Mouse (Mus musculus) heart, embryonic 14.5 days (tissue): Measurements from ENCODE around the gene Clec10a. TPM values are rescaled to one million over a fixed set of nuclear protein-coding genes. Genes with fewer than 3 reads are reported as not detected.

Source experiments
- ATAC-seq: fragments of 200-750 bp; cut with Nextera tagmentation; 2 replicates; pipeline ENCODE4 v1.8.0; 2017; ENCODE audit warnings: low read depth, moderate TSS enrichment; ENCODE audit not compliant: insufficient number of reproducible peaks, insufficient read depth, low FRiP score
- H3K27ac ChIP-seq, 2 experiments: fragments of 200-500 bp in 1 of 2; fragments of 300-500 bp in 1 of 2; sonication (generic) in 1 of 2; replicated peaks in 1 of 2; 2 replicates each; pipeline ENCODE4 v1.5.1; 2012 to 2014; ENCODE audit warnings: low read depth in 2 of 2, low read length in 2 of 2, control low read depth in 1 of 2, mild to moderate bottlenecking in 1 of 2, mixed read lengths in 1 of 2; ENCODE audit not compliant: control insufficient read depth in 1 of 2, insufficient read depth in 1 of 2
- H3K27me3 ChIP-seq: fragments of 300-500 bp; sonication (generic); 2 replicates; pipeline ENCODE4 v1.6.1; 2014; ENCODE audit warnings: mild to moderate bottlenecking, low read length, control low read depth; ENCODE audit not compliant: control insufficient read depth, insufficient read depth
- H3K36me3 ChIP-seq: fragments of 300-500 bp; sonication (generic); 2 replicates; pipeline ENCODE4 v1.6.1; 2014; ENCODE audit warnings: mild to moderate bottlenecking, control low read depth, low read length, mixed read lengths; ENCODE audit not compliant: control insufficient read depth, insufficient read depth
- H3K4me1 ChIP-seq, 2 experiments: fragments of 200-500 bp in 1 of 2; fragments of 300-500 bp in 1 of 2; sonication (generic) in 1 of 2; 2 replicates each; pipeline ENCODE4 v1.6.1; 2012 to 2014; ENCODE audit warnings: low read length in 2 of 2, control low read depth in 1 of 2, mixed read lengths in 1 of 2; ENCODE audit not compliant: control insufficient read depth in 2 of 2, insufficient read depth in 2 of 2
- H3K4me2 ChIP-seq: fragments of 300-500 bp; sonication (generic); 2 replicates; pipeline ENCODE4 v1.6.1; 2014; ENCODE audit warnings: mild to moderate bottlenecking, low read length
- H3K4me3 ChIP-seq, 2 experiments: fragments of 200-500 bp in 1 of 2; fragments of 300-500 bp in 1 of 2; sonication (generic) in 1 of 2; 2 replicates each; pipeline ENCODE4 v1.5.1; 2012 to 2014; ENCODE audit warnings: low read length in 2 of 2, mild to moderate bottlenecking in 2 of 2, control low read depth in 1 of 2, low read depth in 1 of 2, moderate library complexity in 1 of 2; ENCODE audit not compliant: control insufficient read depth in 1 of 2, insufficient read depth in 1 of 2
- H3K9ac ChIP-seq: fragments of 300-500 bp; sonication (generic); 2 replicates; pipeline ENCODE4 v1.6.1; 2014; ENCODE audit warnings: mild to moderate bottlenecking, low read length
- H3K9me3 ChIP-seq: fragments of 300-500 bp; sonication (generic); 2 replicates; pipeline ENCODE4 v1.6.1; 2016; ENCODE audit warnings: low read length, control low read depth; ENCODE audit not compliant: control insufficient read depth
- WGBS: fragments of 180-500 bp; shearing (Covaris S2); extraction: QIAGEN DNeasy Blood & Tissue Kit; methylation state at CpG from one replicate; pipeline ENCODE4 v1.1.7; 2014; 5-methylcytosine and 5-hydroxymethylcytosine counted together
- polyA plus RNA-seq: library from polyadenylated mRNA; unstranded; fragments of >200 nt; fragmentation: Nextera tagmentation; extraction: Ambion mirVana; gene quantifications from 2 replicates; pipeline ENCODE4 v1.2.1, GENCODE M21; 2014

The Clec10a gene
- polyA plus RNA-seq, 1 experiment from 2014 or later: 0.36 TPM

GRCm38 (mm10) chr11:70200036-70200608 lies 44.1 kb downstream of the Clec10a start:
- Histone ChIP-seq H3K36me3 (no peaks in the 10 kb centered on the region), H3K4me2 (no peak overlapping the region), H3K4me3 (no peak overlapping the region), H3K27ac (no peak overlapping the region), H3K9ac (no peak overlapping the region), H3K4me1 (no peaks in the 10 kb centered on the region), H3K27me3 (no peaks in the 10 kb centered on the region), H3K9me3 (no peaks in the 10 kb centered on the region; the same call in 1 of the 2 replicates)
- 82% methylated on average over 5 of the region's 5 CpGs for WGBS
- ATAC-seq: no peak

GRCm38 (mm10) chr11:70201691-70202090 lies 45.7 kb downstream of the Clec10a start:
- no peaks in the 10 kb centered on the region for H3K9me3 ChIP-seq
- no peaks in the 10 kb centered on the region; the same call in 1 of the 2 replicates for H3K27me3 ChIP-seq
- no peak for ATAC-seq
- no peaks in the 10 kb centered on the region for H3K4me1 ChIP-seq
- H3K27ac ChIP-seq: no peak overlapping the region
- no peak overlapping the region for H3K4me2 ChIP-seq
- H3K36me3 ChIP-seq: no peaks in the 10 kb centered on the region
- WGBS: 37% methylated on average over 5 of the region's 5 CpGs
- no peak overlapping the region for H3K9ac ChIP-seq
- H3K4me3 ChIP-seq: no peak overlapping the region

GRCm38 (mm10) chr11:70206801-70207200 lies 50.8 kb downstream of the Clec10a start:
- Histone ChIP-seq H3K4me3 (no peak overlapping the region), H3K4me1 (no peaks in the 10 kb centered on the region), H3K9me3 (no peaks in the 10 kb centered on the region), H3K27ac (no peak overlapping the region), H3K27me3 (peaks cover 8% of the 10 kb centered on the region), H3K9ac (no peak overlapping the region), H3K36me3 (no peaks in the 10 kb centered on the region), H3K4me2 (no peak overlapping the region)
- 64% methylated on average over 2 of the region's 2 CpGs for WGBS
- ATAC-seq: no peak

- peaks cover 12% of the 10 kb centered on the region for H3K27me3 ChIP-seq
- no peaks in the 10 kb centered on the region for H3K9me3 ChIP-seq
- ATAC-seq: no peak
- H3K4me2 ChIP-seq: no peak overlapping the region
- no peak overlapping the region for H3K9ac ChIP-seq
- 58% methylated on average over 7 of the region's 7 CpGs for WGBS
- no peak overlapping the region for H3K27ac ChIP-seq
- no peaks in the 10 kb centered on the region for H3K36me3 ChIP-seq
- no peaks in the 10 kb centered on the region for H3K4me1 ChIP-seq
- no peak overlapping the region for H3K4me3 ChIP-seq
Measured at GRCm38 (mm10) chr11:70207283-70207682, 51.3 kb downstream of the Clec10a start.

- no peak overlapping the region for H3K9ac ChIP-seq
- WGBS: 55% methylated on average over 5 of the region's 5 CpGs
- no peak overlapping the region for H3K27ac ChIP-seq
- no peak for ATAC-seq
- H3K4me3 ChIP-seq: no peak overlapping the region
- peaks cover 27% of the 10 kb centered on the region for H3K27me3 ChIP-seq
- peaks cover 0 to 2% of the 10 kb centered on the region in 2 experiments; a peak in 2 of 4 replicates for H3K4me1 ChIP-seq
- no peaks in the 10 kb centered on the region for H3K36me3 ChIP-seq
- H3K4me2 ChIP-seq: no peak overlapping the region
- no peaks in the 10 kb centered on the region for H3K9me3 ChIP-seq
Measured at GRCm38 (mm10) chr11:70208778-70209388, 52.9 kb downstream of the Clec10a start.

GRCm38 (mm10) chr11:70210681-70211080 lies 54.7 kb downstream of the Clec10a start:
- Histone ChIP-seq H3K9me3 (no peaks in the 10 kb centered on the region), H3K4me3 (no peak overlapping the region), H3K27me3 (peaks cover 45% of the 10 kb centered on the region), H3K9ac (no peak overlapping the region), H3K4me1 (peaks cover 0 to 13% of the 10 kb centered on the region in 2 experiments; a peak in 3 of 4 replicates), H3K4me2 (no peak overlapping the region), H3K36me3 (no peaks in the 10 kb centered on the region), H3K27ac (no peak overlapping the region)
- WGBS: 76% methylated on average over 2 of the region's 2 CpGs
- ATAC-seq: no peak

- Histone ChIP-seq H3K36me3 (no peaks in the 10 kb centered on the region), H3K4me3 (no peak overlapping the region), H3K27ac (no peak overlapping the region), H3K9me3 (no peaks in the 10 kb centered on the region), H3K9ac (no peak overlapping the region), H3K4me1 (peaks cover 0 to 13% of the 10 kb centered on the region in 2 experiments; a peak in 3 of 4 replicates), H3K4me2 (no peak overlapping the region), H3K27me3 (peaks cover 58% of the 10 kb centered on the region)
- ATAC-seq: no peak
- 68% methylated on average over 6 of the region's 6 CpGs for WGBS
Measured at GRCm38 (mm10) chr11:70211972-70212371, 56.0 kb downstream of the Clec10a start.
